Mouse (Mus musculus): ENCODE measurements around the gene Ppip5k2. TPM values are rescaled to one million over a fixed set of nuclear protein-coding genes. Genes with fewer than 3 reads are reported as not detected.

Gene Ppip5k2
- polyA plus RNA-seq (2014; fragmentation: Nextera tagmentation; extraction: Ambion mirVana), result 49.8 and 57.2 TPM in 2 replicates

DNA sequence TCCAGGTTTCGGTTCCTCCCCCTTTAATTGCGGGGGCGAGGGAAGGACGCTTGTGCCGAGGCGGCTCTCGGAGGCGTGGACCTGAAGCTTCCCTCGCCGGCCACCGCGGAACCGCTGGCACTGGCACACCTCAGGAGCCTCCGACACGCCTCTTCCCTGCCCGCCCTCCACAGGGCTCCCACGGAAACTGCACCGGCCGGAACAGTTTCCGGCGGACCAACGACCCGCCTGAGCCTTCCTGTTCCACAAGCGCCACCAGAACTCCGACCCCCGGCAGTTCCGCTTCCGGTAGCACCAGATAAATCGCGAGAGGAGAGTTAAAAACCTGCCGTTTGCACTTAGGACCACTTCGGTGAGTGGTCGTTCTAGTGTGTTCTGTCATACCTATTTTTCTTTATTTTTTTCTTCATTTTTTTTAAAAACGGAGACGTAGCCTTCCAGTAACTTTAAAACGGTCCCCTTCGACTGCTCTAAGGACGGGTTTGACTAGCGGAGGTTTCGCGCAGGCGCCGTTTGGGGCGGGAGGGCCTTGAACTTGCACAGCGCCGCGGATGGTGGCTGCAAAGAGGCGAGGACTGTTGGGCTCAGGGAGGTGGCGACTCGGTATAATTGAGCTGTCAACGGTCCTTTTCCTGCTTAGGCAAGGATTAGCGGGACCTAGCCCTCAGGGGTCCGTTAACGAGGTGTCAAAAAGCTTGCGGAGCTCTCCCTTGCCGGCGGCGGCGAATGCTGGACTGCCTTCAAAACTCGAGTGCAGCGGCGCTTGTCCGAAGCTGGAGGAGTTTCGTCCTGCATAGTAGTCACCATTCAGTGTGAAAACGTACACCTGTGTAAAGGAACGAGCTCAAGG, at the start of gene Ppip5k2, which contains the start of gene Gin1:
Gene Ppip5k2 (minus strand): TSS at position 508 of the 850 bp plus-strand sequence.
Gene Gin1 (plus strand): TSS at position 269 of the 850 bp plus-strand sequence.
- peak within 1 kb of the TSS; percentile 80 for H3K4me3 ChIP-seq (ENCODE audit: low read depth, low read length)
- WGBS, result under 1% methylated on average over 66 of the region's 66 CpGs
- ATAC-seq (replicated peaks; ENCODE audit: low FRiP score), result peak; percentile 99

DNA sequence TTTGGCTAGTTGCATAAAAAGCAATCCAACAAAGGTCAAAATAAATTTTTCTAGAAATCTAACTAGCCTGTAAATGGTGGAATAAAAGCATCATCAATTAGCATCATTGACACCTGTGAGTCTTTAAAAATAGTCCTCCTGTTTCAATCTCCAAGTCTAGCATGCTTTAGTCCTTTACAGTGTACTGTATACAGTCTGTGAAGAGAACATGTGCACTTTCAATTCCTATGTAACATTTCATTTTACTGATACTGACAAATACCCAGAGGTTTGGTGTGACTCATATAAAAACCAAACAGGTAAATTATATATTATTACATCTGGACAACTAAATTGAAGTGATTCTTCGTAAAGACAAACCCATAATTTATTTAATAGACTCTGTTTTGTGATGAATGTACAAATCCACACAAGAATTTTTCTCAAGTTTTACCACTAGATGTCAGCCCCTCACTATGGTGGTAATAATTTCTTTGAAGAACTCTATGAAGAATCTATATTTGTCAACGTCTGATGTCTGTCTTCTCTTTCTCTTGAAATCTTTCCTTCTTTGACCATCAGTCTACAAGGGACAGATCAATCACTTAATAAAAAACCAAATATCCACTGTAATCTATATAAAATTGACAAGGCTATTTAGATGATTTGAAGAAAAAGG, 39.2 kb upstream of the Ppip5k2 start:
- Histone ChIP-seq H3K27me3 (ENCODE audit: control insufficient read depth, insufficient read depth, low read length) (no peaks in the 10 kb centered on the region), H3K27ac (ENCODE audit: low read depth, low read length) (no peak overlapping the region), H3K36me3 (ENCODE audit: control insufficient read depth, insufficient read depth, low read length) (no peaks in the 10 kb centered on the region), H3K9ac (ENCODE audit: low read length) (no peak overlapping the region), H3K4me1 (replicated peaks; ENCODE audit: control insufficient read depth, insufficient read depth, low read length) (no peaks in the 10 kb centered on the region), H3K9me3 (ENCODE audit: control insufficient read depth, low read length) (no peaks in the 10 kb centered on the region), H3K4me2 (ENCODE audit: low read depth, low read length, severe bottlenecking) (no peak overlapping the region), H3K4me3 (ENCODE audit: low read depth, low read length) (no peak overlapping the region)
- DNase-seq (ENCODE audit: low spot score) (no peak), ATAC-seq (replicated peaks; ENCODE audit: low FRiP score) (peak; percentile 46; the same call in 1 of the 2 replicates)
- 58% methylated on average over 2 of the region's 2 CpGs for WGBS

More for the DNA sequence above, at the start of gene Ppip5k2, which contains the start of gene Gin1:
- Histone ChIP-seq H3K9ac (ENCODE audit: low read length) (peak within 1 kb of the TSS; percentile 77), H3K27ac (ENCODE audit: low read depth, low read length) (peak within 1 kb of the TSS; percentile 74), H3K4me2 (ENCODE audit: low read depth, low read length, severe bottlenecking) (peak within 1 kb of the TSS; percentile 68), H3K27me3 (ENCODE audit: control insufficient read depth, insufficient read depth, low read length) (no peaks in the 10 kb centered on the region), H3K9me3 (ENCODE audit: control insufficient read depth, low read length) (no peaks in the 10 kb centered on the region), H3K36me3 (ENCODE audit: control insufficient read depth, insufficient read depth, low read length) (no peaks in the 10 kb centered on the region), H3K4me1 (replicated peaks; ENCODE audit: control insufficient read depth, insufficient read depth, low read length) (peaks cover 4% of the 10 kb centered on the region; the same call in 1 of the 2 replicates)
- DNase-seq (ENCODE audit: low spot score), result peak; percentile 97

DNA sequence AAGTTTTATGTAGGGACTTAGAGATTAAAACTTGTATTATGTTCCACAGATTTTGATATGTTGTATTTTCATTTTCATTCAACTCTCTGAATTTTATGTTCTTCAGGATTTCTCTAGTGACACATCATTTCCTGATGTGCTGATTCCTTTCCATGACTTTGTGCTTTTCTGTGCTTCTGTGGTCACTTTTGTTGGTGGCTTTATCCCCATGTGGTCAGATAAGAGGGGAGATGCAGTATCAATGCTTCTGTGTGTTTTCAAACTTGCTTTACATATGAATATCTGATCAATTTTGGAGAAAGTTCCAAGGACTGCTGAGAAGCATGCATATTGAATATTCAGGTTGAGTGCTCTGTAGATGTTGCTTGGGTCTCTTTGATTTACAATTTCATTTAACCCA, 34.3 kb upstream of the Ppip5k2 start:
- Histone ChIP-seq H3K4me3 (ENCODE audit: low read depth, low read length) (no peak overlapping the region), H3K27ac (ENCODE audit: low read depth, low read length) (no peak overlapping the region), H3K36me3 (ENCODE audit: control insufficient read depth, insufficient read depth, low read length) (no peaks in the 10 kb centered on the region), H3K4me1 (replicated peaks; ENCODE audit: control insufficient read depth, insufficient read depth, low read length) (no peaks in the 10 kb centered on the region), H3K9me3 (ENCODE audit: control insufficient read depth, low read length) (no peaks in the 10 kb centered on the region), H3K9ac (ENCODE audit: low read length) (no peak overlapping the region), H3K4me2 (ENCODE audit: low read depth, low read length, severe bottlenecking) (no peak overlapping the region), H3K27me3 (ENCODE audit: control insufficient read depth, insufficient read depth, low read length) (no peaks in the 10 kb centered on the region)
- DNase-seq (ENCODE audit: low spot score), result no peak
- no peak for ATAC-seq (replicated peaks; ENCODE audit: low FRiP score)

DNA sequence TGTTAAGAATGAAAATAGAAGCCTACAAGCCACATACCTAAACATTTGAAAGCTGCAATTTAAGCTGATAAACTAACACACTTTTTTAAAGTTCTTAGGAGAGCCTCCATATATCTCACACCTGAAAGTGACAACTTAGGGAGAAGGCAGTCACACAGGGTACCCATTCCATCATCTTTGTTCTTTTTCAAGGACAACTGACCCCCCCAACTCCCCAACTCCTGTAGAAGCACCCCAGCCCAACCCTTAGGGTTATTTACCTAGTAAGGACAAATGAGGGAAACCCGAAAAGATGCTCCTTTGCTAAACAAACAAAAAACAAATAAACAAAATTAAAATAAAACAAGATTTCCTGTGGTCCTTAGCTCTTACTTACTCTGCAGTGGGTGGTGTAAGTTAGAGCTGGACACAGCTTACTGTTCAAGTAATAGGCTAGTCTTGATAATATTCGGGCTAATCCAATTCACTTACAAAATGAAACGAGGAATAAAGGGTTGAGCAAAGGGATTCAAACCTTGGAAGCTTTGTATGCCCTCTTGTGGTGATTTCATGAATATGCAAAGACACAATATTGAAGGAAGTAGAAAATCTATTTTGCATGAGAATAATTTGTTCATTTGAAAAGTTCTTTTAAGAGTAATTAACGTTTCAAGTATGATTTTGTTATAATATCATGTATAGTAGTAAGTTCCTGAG, 32.1 kb upstream of the Ppip5k2 start:
- whole genome bisulfite sequencing, result 43% methylated on average over 4 of the region's 4 CpGs
- H3K27ac ChIP-seq (ENCODE audit: low read depth, low read length), result no peak overlapping the region
- ATAC-seq (replicated peaks; ENCODE audit: low FRiP score), result peak; percentile 63
- no peak overlapping the region for H3K4me3 ChIP-seq (ENCODE audit: low read depth, low read length)
- no peaks in the 10 kb centered on the region for H3K36me3 ChIP-seq (ENCODE audit: control insufficient read depth, insufficient read depth, low read length)
- no peaks in the 10 kb centered on the region for H3K4me1 ChIP-seq (replicated peaks; ENCODE audit: control insufficient read depth, insufficient read depth, low read length)
- H3K4me2 ChIP-seq (ENCODE audit: low read depth, low read length, severe bottlenecking), result no peak overlapping the region
- DNase-seq (ENCODE audit: low spot score), result no peak
- no peak overlapping the region for H3K9ac ChIP-seq (ENCODE audit: low read length)
- no peaks in the 10 kb centered on the region for H3K9me3 ChIP-seq (ENCODE audit: control insufficient read depth, low read length)
- no peaks in the 10 kb centered on the region for H3K27me3 ChIP-seq (ENCODE audit: control insufficient read depth, insufficient read depth, low read length)

DNA sequence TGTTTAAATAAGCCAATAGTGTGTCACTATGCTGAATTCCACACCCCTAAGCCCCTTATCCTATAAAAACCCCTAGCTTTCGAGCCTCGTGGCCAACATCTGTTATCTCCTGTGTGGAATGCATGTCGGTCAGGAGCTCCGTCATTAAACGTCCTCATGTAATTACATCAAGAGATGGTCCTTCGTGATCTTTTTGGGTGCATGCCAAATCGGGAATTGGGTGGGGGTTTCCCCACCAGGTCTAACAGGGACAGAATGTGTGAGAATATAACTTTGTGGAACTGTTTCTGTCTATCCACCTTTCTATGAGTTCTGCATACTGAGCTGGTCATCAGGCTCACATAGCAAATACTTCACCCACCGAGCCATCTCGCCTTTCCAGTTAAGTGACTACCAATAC, 25.7 kb upstream of the Ppip5k2 start:
- no peak for DNase-seq (ENCODE audit: low spot score)
- no peaks in the 10 kb centered on the region for H3K36me3 ChIP-seq (ENCODE audit: control insufficient read depth, insufficient read depth, low read length)
- H3K4me2 ChIP-seq (ENCODE audit: low read depth, low read length, severe bottlenecking), result no peak overlapping the region
- no peak for ATAC-seq (replicated peaks; ENCODE audit: low FRiP score)
- 91% methylated on average over 9 of the region's 9 CpGs for WGBS
- no peaks in the 10 kb centered on the region for H3K4me1 ChIP-seq (replicated peaks; ENCODE audit: control insufficient read depth, insufficient read depth, low read length)
- no peaks in the 10 kb centered on the region for H3K9me3 ChIP-seq (ENCODE audit: control insufficient read depth, low read length)
- H3K27ac ChIP-seq (ENCODE audit: low read depth, low read length), result no peak overlapping the region
- no peak overlapping the region for H3K9ac ChIP-seq (ENCODE audit: low read length)
- H3K27me3 ChIP-seq (ENCODE audit: control insufficient read depth, insufficient read depth, low read length), result no peaks in the 10 kb centered on the region
- H3K4me3 ChIP-seq (ENCODE audit: low read depth, low read length), result no peak overlapping the region

DNA sequence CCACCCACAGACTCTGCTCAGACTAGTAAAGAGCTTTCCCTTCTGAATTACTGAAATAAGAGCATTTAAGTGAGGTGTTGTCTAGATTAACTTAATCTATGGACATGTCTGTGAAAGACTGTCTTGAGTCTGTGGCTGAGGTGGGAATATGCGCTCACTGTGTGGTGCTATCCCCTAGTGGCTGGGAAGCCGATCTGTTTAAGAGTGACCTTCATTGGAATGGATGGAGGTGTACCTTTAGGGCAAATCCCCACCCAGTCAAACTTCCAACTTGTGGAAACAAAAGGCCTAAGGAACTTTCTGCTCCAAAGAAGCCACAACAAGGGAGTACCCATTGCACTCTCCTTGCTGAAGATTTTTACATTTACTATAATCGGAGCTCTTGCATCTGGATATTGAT, 23.9 kb upstream of the Ppip5k2 start:
- ATAC-seq (replicated peaks; ENCODE audit: low FRiP score) (no peak), DNase-seq (ENCODE audit: low spot score) (no peak)
- Histone ChIP-seq H3K27me3 (ENCODE audit: control insufficient read depth, insufficient read depth, low read length) (no peaks in the 10 kb centered on the region), H3K36me3 (ENCODE audit: control insufficient read depth, insufficient read depth, low read length) (no peaks in the 10 kb centered on the region), H3K4me2 (ENCODE audit: low read depth, low read length, severe bottlenecking) (no peak overlapping the region), H3K27ac (ENCODE audit: low read depth, low read length) (no peak overlapping the region), H3K4me3 (ENCODE audit: low read depth, low read length) (no peak overlapping the region), H3K4me1 (replicated peaks; ENCODE audit: control insufficient read depth, insufficient read depth, low read length) (no peaks in the 10 kb centered on the region), H3K9ac (ENCODE audit: low read length) (no peak overlapping the region), H3K9me3 (ENCODE audit: control insufficient read depth, low read length) (no peaks in the 10 kb centered on the region)
- 88% methylated on average over 3 of the region's 3 CpGs for WGBS

DNA sequence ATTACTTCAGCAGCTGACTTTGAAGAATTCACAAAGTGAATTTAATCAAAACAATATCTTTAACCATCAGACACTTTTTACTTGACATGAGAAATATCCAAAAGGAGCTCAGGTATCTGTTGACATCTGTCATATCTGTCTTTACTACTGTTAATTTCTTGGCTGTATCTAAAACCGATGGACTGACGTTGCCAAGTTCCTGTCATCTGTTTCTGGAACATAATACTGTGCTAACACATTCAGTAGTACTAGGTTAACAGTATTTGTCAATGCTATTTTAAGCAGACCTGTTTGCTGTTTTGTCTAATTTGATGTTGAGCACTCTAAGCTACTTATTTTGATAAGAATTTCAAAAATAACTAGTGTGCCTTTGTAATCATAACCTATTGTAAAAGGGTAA, 18.3 kb upstream of the Ppip5k2 start:
- Histone ChIP-seq H3K36me3 (ENCODE audit: control insufficient read depth, insufficient read depth, low read length) (no peaks in the 10 kb centered on the region), H3K9me3 (ENCODE audit: control insufficient read depth, low read length) (no peaks in the 10 kb centered on the region), H3K9ac (ENCODE audit: low read length) (no peak overlapping the region), H3K4me2 (ENCODE audit: low read depth, low read length, severe bottlenecking) (no peak overlapping the region), H3K4me3 (ENCODE audit: low read depth, low read length) (no peak overlapping the region), H3K4me1 (replicated peaks; ENCODE audit: control insufficient read depth, insufficient read depth, low read length) (no peaks in the 10 kb centered on the region), H3K27ac (ENCODE audit: low read depth, low read length) (no peak overlapping the region), H3K27me3 (ENCODE audit: control insufficient read depth, insufficient read depth, low read length) (no peaks in the 10 kb centered on the region)
- ATAC-seq (replicated peaks; ENCODE audit: low FRiP score) (no peak), DNase-seq (ENCODE audit: low spot score) (no peak)
- WGBS, result 99% methylated on average over 2 of the region's 2 CpGs

DNA sequence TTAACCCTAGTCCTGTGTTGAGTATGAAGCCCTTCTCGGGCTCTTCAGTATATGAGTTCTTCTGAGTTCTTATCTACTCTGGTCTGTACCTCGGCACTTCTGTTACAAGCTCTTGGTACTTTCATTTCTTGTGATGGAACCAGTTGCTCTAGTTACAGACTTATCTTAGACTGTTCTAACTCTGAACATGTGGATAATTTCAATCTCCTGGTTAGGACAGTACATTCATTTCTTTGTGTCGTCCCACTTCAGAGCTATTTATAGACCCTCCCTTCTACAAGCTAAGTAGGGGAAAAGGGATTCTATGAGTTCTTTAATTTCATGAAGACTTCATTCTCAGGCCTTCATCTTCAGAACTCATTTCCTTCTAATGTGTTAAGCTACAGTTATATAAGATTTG, 17.5 kb upstream of the Ppip5k2 start:
- Histone ChIP-seq H3K27ac (ENCODE audit: low read depth, low read length) (no peak overlapping the region), H3K4me3 (ENCODE audit: low read depth, low read length) (no peak overlapping the region), H3K36me3 (ENCODE audit: control insufficient read depth, insufficient read depth, low read length) (no peaks in the 10 kb centered on the region), H3K27me3 (ENCODE audit: control insufficient read depth, insufficient read depth, low read length) (no peaks in the 10 kb centered on the region), H3K9ac (ENCODE audit: low read length) (no peak overlapping the region), H3K4me2 (ENCODE audit: low read depth, low read length, severe bottlenecking) (no peak overlapping the region), H3K4me1 (replicated peaks; ENCODE audit: control insufficient read depth, insufficient read depth, low read length) (no peaks in the 10 kb centered on the region), H3K9me3 (ENCODE audit: control insufficient read depth, low read length) (no peaks in the 10 kb centered on the region)
- 90% methylated on average over 3 of the region's 3 CpGs for WGBS
- no peak for ATAC-seq (replicated peaks; ENCODE audit: low FRiP score)
- DNase-seq (ENCODE audit: low spot score), result no peak

All from forebrain, embryonic 11.5 days (tissue).